Mouse (Mus musculus) A20 (cell line): Measurements from ENCODE around the gene Hspa12a.

Experiments used
- DNase-seq: peaks from one replicate; pipeline ENCODE4 v3.0.0-alpha.2; 2011; ENCODE audit warnings: low read depth, low spot score

Gene Hspa12a

GRCm38 (mm10) chr19:58758871-58759270, 184.6 kb downstream of the Hspa12a start:
- no peak for DNase-seq

- DNase-seq: no peak
Observed at GRCm38 (mm10) chr19:58751504-58751903, 191.9 kb downstream of the Hspa12a start.

DNA sequence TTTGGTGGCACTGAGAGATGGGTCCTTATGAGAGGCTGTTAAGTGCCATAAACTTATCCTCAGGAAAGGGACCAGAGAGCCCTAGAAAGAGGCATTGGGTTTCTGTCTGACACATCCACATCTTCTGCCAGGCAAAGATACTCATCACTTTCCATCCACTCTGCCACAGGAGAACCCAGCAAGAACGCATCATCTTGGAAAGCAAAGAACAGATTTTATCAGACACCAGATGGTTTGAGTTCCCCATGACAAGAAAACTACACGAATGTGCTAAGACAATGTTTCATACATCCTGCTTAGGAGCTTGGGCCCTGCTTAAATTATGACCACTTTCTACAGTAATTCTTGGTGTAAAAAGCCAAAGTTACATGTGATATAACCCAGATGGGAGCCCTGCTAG, 192.6 kb downstream of the Hspa12a start:
- no peak for DNase-seq

- DNase-seq: no peak
Observed at GRCm38 (mm10) chr19:58747498-58748000, 195.9 kb downstream of the Hspa12a start.
